Mouse (Mus musculus): Measurements from ENCODE around the gene Spag16. TPM values are rescaled to one million over a fixed set of nuclear protein-coding genes. Genes with fewer than 3 reads are reported as not detected.

The Spag16 gene
- polyA plus RNA-seq, 1 experiment from 2014 or later = 2.2 TPM

DNA sequence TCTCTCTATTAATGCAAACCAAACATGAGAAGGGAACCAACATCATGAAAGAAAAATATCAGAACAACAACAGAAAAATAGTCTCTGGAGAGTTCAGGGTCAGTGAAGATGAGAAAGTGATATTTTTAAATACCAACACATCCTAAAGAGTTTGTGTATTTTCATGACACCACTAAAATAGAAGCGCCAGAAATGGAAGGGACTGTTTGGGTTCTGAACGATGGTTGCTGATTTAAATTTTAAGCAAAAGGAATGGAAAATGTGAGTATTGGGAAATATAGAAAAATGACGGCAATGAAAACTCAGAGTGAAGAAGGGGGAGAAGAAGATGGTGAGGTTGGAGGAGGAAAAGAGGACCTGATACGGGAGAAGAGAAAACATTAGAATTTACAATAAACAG, 825.9 kb downstream of the Spag16 start:
- no peaks in the 10 kb centered on the region for H3K9me3 ChIP-seq (ENCODE audit: control insufficient read depth, low read length)
- H3K36me3 ChIP-seq (ENCODE audit: control insufficient read depth, insufficient read depth, low read length) = no peaks in the 10 kb centered on the region
- ATAC-seq (ENCODE audit: low FRiP score, low TSS enrichment) (no peak), DNase-seq (no peak)
- no peaks in the 10 kb centered on the region for H3K27me3 ChIP-seq (ENCODE audit: control insufficient read depth, insufficient read depth, low read length)
- no peak overlapping the region for H3K4me2 ChIP-seq (ENCODE audit: low read length)
- WGBS = 93% methylated on average over 4 of the region's 4 CpGs
- no peak overlapping the region for H3K4me3 ChIP-seq (replicated peaks; ENCODE audit: low read depth, low read length)
- no peaks in the 10 kb centered on the region for H3K4me1 ChIP-seq (ENCODE audit: control insufficient read depth, insufficient read depth, low read length)
- H3K27ac ChIP-seq (replicated peaks; ENCODE audit: low read depth, low read length) = no peak overlapping the region
- no peak overlapping the region for H3K9ac ChIP-seq (replicated peaks; ENCODE audit: low read length)

DNA sequence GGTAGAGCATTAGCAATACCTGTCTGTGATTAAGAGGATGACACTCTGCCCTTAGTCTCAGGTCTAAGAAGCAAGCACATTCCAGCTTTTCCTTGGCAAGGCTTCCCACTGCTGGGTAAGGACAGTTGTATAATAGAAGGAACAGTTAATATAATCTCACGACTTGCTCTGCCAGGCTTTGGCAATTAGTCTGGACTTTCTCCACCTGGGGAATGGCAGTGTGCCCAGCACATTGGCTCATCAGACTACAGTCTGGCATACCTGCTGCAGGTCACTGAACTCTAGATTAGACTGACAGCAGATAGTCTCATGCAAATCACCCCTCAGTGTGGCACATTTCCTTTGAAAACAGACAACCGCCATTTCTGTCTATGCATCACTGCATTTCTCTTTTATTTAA, 865.8 kb downstream of the Spag16 start:
- no peaks in the 10 kb centered on the region for H3K9me3 ChIP-seq (ENCODE audit: control insufficient read depth, low read length)
- no peaks in the 10 kb centered on the region for H3K27me3 ChIP-seq (ENCODE audit: control insufficient read depth, insufficient read depth, low read length)
- H3K4me2 ChIP-seq (ENCODE audit: low read length) = no peak overlapping the region
- 85% methylated on average over 2 of the region's 2 CpGs for WGBS
- no peak overlapping the region for H3K9ac ChIP-seq (replicated peaks; ENCODE audit: low read length)
- DNase-seq (no peak), ATAC-seq (ENCODE audit: low FRiP score, low TSS enrichment) (no peak)
- no peak overlapping the region for H3K4me3 ChIP-seq (replicated peaks; ENCODE audit: low read depth, low read length)
- H3K27ac ChIP-seq (replicated peaks; ENCODE audit: low read depth, low read length) = no peak overlapping the region
- H3K4me1 ChIP-seq (ENCODE audit: control insufficient read depth, insufficient read depth, low read length) = no peaks in the 10 kb centered on the region
- no peaks in the 10 kb centered on the region for H3K36me3 ChIP-seq (ENCODE audit: control insufficient read depth, insufficient read depth, low read length)

- H3K4me1 ChIP-seq (ENCODE audit: control insufficient read depth, insufficient read depth, low read length) = no peaks in the 10 kb centered on the region
- ATAC-seq (ENCODE audit: low FRiP score, low TSS enrichment) (no peak), DNase-seq (no peak)
- H3K27me3 ChIP-seq (ENCODE audit: control insufficient read depth, insufficient read depth, low read length) = no peaks in the 10 kb centered on the region
- no peaks in the 10 kb centered on the region for H3K36me3 ChIP-seq (ENCODE audit: control insufficient read depth, insufficient read depth, low read length)
- no peak overlapping the region for H3K4me2 ChIP-seq (ENCODE audit: low read length)
- no peak overlapping the region for H3K9ac ChIP-seq (replicated peaks; ENCODE audit: low read length)
- H3K27ac ChIP-seq (replicated peaks; ENCODE audit: low read depth, low read length) = no peak overlapping the region
- H3K9me3 ChIP-seq (ENCODE audit: control insufficient read depth, low read length) = no peaks in the 10 kb centered on the region
- H3K4me3 ChIP-seq (replicated peaks; ENCODE audit: low read depth, low read length) = no peak overlapping the region
- WGBS = 77% methylated on average over 5 of the region's 5 CpGs
Observed at GRCm38 (mm10) chr1:70700270-70700669, 873.5 kb downstream of the Spag16 start.

DNA sequence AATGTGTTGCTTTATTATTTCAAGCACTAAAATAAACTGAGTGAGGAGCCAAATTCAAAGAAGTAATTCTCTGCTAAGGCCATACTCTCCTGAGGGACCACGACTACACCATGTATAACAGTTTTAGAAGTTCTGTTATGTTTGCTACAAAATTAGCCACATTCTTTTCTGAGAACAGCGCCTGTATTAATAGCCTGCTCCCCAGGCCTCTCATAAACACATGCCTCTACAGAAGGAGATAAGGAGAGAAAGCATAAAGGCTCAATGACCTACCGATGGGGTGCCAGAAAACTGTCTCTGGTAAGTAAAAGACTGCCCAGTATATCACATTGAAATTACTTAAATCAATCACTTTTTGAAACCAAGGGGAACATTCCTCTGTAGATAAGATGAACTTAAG, 877.2 kb downstream of the Spag16 start:
- Histone ChIP-seq H3K4me1 (ENCODE audit: control insufficient read depth, insufficient read depth, low read length) (no peaks in the 10 kb centered on the region), H3K27me3 (ENCODE audit: control insufficient read depth, insufficient read depth, low read length) (no peaks in the 10 kb centered on the region), H3K9me3 (ENCODE audit: control insufficient read depth, low read length) (no peaks in the 10 kb centered on the region), H3K36me3 (ENCODE audit: control insufficient read depth, insufficient read depth, low read length) (no peaks in the 10 kb centered on the region), H3K9ac (replicated peaks; ENCODE audit: low read length) (no peak overlapping the region), H3K4me2 (ENCODE audit: low read length) (no peak overlapping the region), H3K4me3 (replicated peaks; ENCODE audit: low read depth, low read length) (no peak overlapping the region), H3K27ac (replicated peaks; ENCODE audit: low read depth, low read length) (no peak overlapping the region)
- WGBS = 88% methylated on average over 3 of the region's 3 CpGs
- ATAC-seq (ENCODE audit: low FRiP score, low TSS enrichment) = no peak
- DNase-seq = no peak

- Histone ChIP-seq H3K4me2 (ENCODE audit: low read length) (no peak overlapping the region), H3K4me3 (replicated peaks; ENCODE audit: low read depth, low read length) (no peak overlapping the region), H3K4me1 (ENCODE audit: control insufficient read depth, insufficient read depth, low read length) (no peaks in the 10 kb centered on the region), H3K27me3 (ENCODE audit: control insufficient read depth, insufficient read depth, low read length) (no peaks in the 10 kb centered on the region), H3K36me3 (ENCODE audit: control insufficient read depth, insufficient read depth, low read length) (no peaks in the 10 kb centered on the region), H3K9ac (replicated peaks; ENCODE audit: low read length) (no peak overlapping the region), H3K9me3 (ENCODE audit: control insufficient read depth, low read length) (no peaks in the 10 kb centered on the region), H3K27ac (replicated peaks; ENCODE audit: low read depth, low read length) (no peak overlapping the region)
- ATAC-seq (ENCODE audit: low FRiP score, low TSS enrichment) = no peak
- 84% methylated on average over 3 of the region's 3 CpGs for WGBS
- no peak for DNase-seq
Observed at GRCm38 (mm10) chr1:70705821-70706220, 879.1 kb downstream of the Spag16 start.

DNA sequence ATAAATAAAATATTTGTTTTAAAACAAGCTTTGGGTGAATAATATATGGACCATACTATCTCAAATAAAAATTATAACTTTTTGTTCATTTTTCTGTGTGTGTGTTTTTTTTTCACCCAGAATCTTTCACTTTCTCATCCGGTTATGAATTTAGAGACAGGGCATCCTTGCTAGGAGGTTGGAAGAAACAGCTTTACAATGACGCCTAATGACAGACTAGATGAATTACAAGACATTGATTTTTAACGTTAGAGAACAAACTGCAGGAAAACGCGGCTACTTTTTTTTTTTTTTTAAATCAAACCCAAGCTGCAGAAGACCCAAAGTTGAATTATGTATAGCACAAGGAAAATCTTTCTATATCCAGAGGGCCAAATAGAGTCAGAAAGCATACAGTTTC, 898.3 kb downstream of the Spag16 start:
- 47% methylated on average over 5 of the region's 5 CpGs for WGBS
- no peaks in the 10 kb centered on the region for H3K27me3 ChIP-seq (ENCODE audit: control insufficient read depth, insufficient read depth, low read length)
- no peaks in the 10 kb centered on the region for H3K9me3 ChIP-seq (ENCODE audit: control insufficient read depth, low read length)
- no peaks in the 10 kb centered on the region for H3K4me1 ChIP-seq (ENCODE audit: control insufficient read depth, insufficient read depth, low read length)
- H3K27ac ChIP-seq (replicated peaks; ENCODE audit: low read depth, low read length) = no peak overlapping the region
- ATAC-seq (ENCODE audit: low FRiP score, low TSS enrichment) (no peak), DNase-seq (peak; percentile 43)
- H3K4me2 ChIP-seq (ENCODE audit: low read length) = peak overlapping the region; percentile 59
- H3K36me3 ChIP-seq (ENCODE audit: control insufficient read depth, insufficient read depth, low read length) = no peaks in the 10 kb centered on the region
- peak overlapping the region; percentile 28; the same call in 1 of the 2 replicates for H3K9ac ChIP-seq (replicated peaks; ENCODE audit: low read length)
- peak overlapping the region; percentile 37 for H3K4me3 ChIP-seq (replicated peaks; ENCODE audit: low read depth, low read length)

GRCm38 (mm10) chr1:70725655-70726066, 898.9 kb downstream of the Spag16 start, which contains the start of gene Vwc2l:
TSS of gene Vwc2l (plus strand) at chr1:70725715.
- no peaks in the 10 kb centered on the region for H3K9me3 ChIP-seq (ENCODE audit: control insufficient read depth, low read length)
- H3K27ac ChIP-seq (replicated peaks; ENCODE audit: low read depth, low read length) = peak within 1 kb of the TSS; percentile 65
- H3K9ac ChIP-seq (replicated peaks; ENCODE audit: low read length) = peak within 1 kb of the TSS; percentile 28
- peak within 1 kb of the TSS; percentile 59 for H3K4me2 ChIP-seq (ENCODE audit: low read length)
- ATAC-seq (ENCODE audit: low FRiP score, low TSS enrichment) (no peak; the same call in 1 of the 2 replicates), DNase-seq (peak; percentile 86)
- 6% methylated on average over 13 of the region's 13 CpGs for WGBS
- no peaks in the 10 kb centered on the region for H3K36me3 ChIP-seq (ENCODE audit: control insufficient read depth, insufficient read depth, low read length)
- H3K27me3 ChIP-seq (ENCODE audit: control insufficient read depth, insufficient read depth, low read length) = no peaks in the 10 kb centered on the region
- H3K4me1 ChIP-seq (ENCODE audit: control insufficient read depth, insufficient read depth, low read length) = no peaks in the 10 kb centered on the region
- peak within 1 kb of the TSS; percentile 37 for H3K4me3 ChIP-seq (replicated peaks; ENCODE audit: low read depth, low read length)

Other genes with a start within 250 kb of the Spag16 start
- 4.5 TPM in 2 replicates for gene Ikzf2, start 139.7 kb upstream of the Spag16 start, polyA plus RNA-seq (2014; fragmentation: Nextera tagmentation; extraction: Ambion mirVana)

Measured in midbrain, embryonic 14.5 days (tissue).